Mouse (Mus musculus): Measurements from ENCODE around the gene Tulp2. TPM values are rescaled to one million over a fixed set of nuclear protein-coding genes. Genes with fewer than 3 reads are reported as not detected.
"Not testable (repeated sequence)": the region's sequence is repeated elsewhere in the genome, so short reads cannot be mapped to it uniquely, and the experiment has no call there.

The Tulp2 gene
- polyA plus RNA-seq, 1 experiment from 2014 or later: 2.3 TPM

DNA sequence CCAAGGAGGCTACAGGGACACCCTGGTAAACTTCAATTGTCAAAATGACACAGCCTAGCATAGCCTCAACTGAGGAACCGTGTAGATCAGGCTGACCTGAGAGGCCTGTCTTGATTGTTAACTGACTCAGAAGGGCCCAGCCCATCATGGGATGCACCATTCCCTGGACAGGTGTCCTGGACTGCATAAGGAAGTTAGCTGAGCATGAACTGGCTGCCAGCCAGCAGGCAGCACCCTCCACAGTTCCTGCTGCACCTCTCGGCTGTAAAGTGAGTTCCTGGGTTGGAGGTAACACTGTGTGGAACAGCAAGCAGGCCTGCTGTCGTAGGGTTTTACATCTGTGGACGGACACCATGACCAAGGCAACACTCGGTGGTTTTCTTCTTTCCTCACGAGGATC is 25.9 kb downstream of the Tulp2 start:
- no peaks in the 10 kb centered on the region for H3K27me3 ChIP-seq (replicated peaks; ENCODE audit: control insufficient read depth, insufficient read depth, low read length)
- ATAC-seq (replicated peaks; ENCODE audit: low FRiP score, low TSS enrichment, low read depth): no peak
- H3K4me3 ChIP-seq (ENCODE audit: low read depth, low read length): no peak overlapping the region
- H3K9ac ChIP-seq (ENCODE audit: low read length): no peak overlapping the region
- 88% methylated on average over 6 of the region's 6 CpGs for WGBS
- H3K9me3 ChIP-seq (ENCODE audit: control insufficient read depth, low read length): no peaks in the 10 kb centered on the region
- H3K36me3 ChIP-seq (ENCODE audit: control insufficient read depth, insufficient read depth, low read length): peaks cover 40% of the 10 kb centered on the region
- DNase-seq (ENCODE audit: low spot score): no peak
- no peak overlapping the region for H3K27ac ChIP-seq (ENCODE audit: low read depth)
- H3K4me1 ChIP-seq (replicated peaks; ENCODE audit: control insufficient read depth, insufficient read depth, low read length): peaks cover 15% of the 10 kb centered on the region
- H3K4me2 ChIP-seq (ENCODE audit: low read length): no peak overlapping the region

DNA sequence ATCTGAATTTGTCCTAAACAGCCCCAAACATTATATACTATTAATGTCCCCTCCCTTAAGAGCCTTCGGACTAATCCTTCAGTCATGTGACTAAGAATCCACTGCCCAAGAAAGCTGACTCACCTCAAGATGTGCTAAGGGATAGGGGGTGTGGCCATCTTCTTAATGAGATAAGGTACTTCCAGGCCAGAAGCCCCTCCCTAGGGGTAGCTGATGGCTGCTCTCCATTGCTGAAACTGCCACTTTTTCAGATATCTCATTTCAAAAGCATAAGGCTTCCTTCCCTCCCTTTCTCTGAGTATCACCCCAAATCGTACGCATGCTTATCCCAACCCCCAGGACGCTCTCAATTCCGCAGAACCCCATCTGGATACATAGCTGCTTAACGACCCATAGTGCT is 26.9 kb downstream of the Tulp2 start:
- Histone ChIP-seq H3K36me3 (ENCODE audit: control insufficient read depth, insufficient read depth, low read length) (peaks cover 33% of the 10 kb centered on the region), H3K9me3 (ENCODE audit: control insufficient read depth, low read length) (no peaks in the 10 kb centered on the region), H3K27me3 (replicated peaks; ENCODE audit: control insufficient read depth, insufficient read depth, low read length) (no peaks in the 10 kb centered on the region), H3K9ac (ENCODE audit: low read length) (no peak overlapping the region), H3K4me2 (ENCODE audit: low read length) (peak overlapping the region; percentile 93), H3K27ac (ENCODE audit: low read depth) (no peak overlapping the region), H3K4me1 (replicated peaks; ENCODE audit: control insufficient read depth, insufficient read depth, low read length) (peaks cover 15% of the 10 kb centered on the region), H3K4me3 (ENCODE audit: low read depth, low read length) (peak overlapping the region; percentile 71; the same call in 1 of the 2 replicates)
- ATAC-seq (replicated peaks; ENCODE audit: low FRiP score, low TSS enrichment, low read depth) (no peak), DNase-seq (ENCODE audit: low spot score) (no peak)
- WGBS: 79% methylated on average over 6 of the region's 6 CpGs

DNA sequence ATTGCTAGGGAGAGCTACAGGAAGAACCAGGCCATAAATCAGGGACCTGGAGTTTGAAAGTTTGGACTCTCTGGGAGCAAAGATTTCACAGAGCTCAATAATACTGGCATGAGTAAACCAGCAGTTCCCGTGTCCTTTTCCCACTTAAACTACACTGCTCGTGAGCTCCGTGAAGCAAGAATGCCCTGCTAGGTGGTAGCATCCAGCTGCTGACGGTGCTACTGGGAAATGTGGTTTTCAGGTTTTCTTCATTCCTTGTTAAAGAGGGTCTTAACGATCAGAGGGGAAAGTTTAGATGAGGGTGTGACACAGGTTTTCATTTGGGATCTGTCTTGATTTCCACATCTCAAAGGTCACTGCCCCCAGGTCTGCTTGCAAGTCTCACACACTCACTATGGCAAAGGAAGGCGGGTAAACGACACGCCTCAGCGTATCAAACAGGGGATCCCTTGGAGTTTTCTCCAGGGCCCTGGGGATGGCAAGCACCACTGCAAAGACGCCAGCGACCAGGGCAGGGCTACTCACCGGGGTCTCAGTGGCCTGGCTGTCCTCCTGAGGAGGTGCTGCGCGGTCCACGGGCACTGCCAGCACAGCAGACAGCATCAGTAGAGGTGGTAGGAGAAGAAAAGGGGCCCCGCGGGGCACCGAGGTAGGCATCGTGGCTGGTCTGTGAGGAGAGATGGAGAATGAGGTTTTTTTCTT is 27.7 kb downstream of the Tulp2 start:
- H3K36me3 ChIP-seq (ENCODE audit: control insufficient read depth, insufficient read depth, low read length): peaks cover 33% of the 10 kb centered on the region
- peaks cover 15% of the 10 kb centered on the region for H3K4me1 ChIP-seq (replicated peaks; ENCODE audit: control insufficient read depth, insufficient read depth, low read length)
- H3K9me3 ChIP-seq (ENCODE audit: control insufficient read depth, low read length): no peaks in the 10 kb centered on the region
- peak overlapping the region; percentile 96 for H3K27ac ChIP-seq (ENCODE audit: low read depth)
- 25% methylated on average over 19 of the region's 19 CpGs for WGBS
- peak overlapping the region; percentile 64 for H3K9ac ChIP-seq (ENCODE audit: low read length)
- no peaks in the 10 kb centered on the region for H3K27me3 ChIP-seq (replicated peaks; ENCODE audit: control insufficient read depth, insufficient read depth, low read length)
- H3K4me2 ChIP-seq (ENCODE audit: low read length): peak overlapping the region; percentile 93
- ATAC-seq (replicated peaks; ENCODE audit: low FRiP score, low TSS enrichment, low read depth) (peak; percentile 10; the same call in 1 of the 2 replicates), DNase-seq (ENCODE audit: low spot score) (no peak)
- peak overlapping the region; percentile 71 for H3K4me3 ChIP-seq (ENCODE audit: low read depth, low read length)

DNA sequence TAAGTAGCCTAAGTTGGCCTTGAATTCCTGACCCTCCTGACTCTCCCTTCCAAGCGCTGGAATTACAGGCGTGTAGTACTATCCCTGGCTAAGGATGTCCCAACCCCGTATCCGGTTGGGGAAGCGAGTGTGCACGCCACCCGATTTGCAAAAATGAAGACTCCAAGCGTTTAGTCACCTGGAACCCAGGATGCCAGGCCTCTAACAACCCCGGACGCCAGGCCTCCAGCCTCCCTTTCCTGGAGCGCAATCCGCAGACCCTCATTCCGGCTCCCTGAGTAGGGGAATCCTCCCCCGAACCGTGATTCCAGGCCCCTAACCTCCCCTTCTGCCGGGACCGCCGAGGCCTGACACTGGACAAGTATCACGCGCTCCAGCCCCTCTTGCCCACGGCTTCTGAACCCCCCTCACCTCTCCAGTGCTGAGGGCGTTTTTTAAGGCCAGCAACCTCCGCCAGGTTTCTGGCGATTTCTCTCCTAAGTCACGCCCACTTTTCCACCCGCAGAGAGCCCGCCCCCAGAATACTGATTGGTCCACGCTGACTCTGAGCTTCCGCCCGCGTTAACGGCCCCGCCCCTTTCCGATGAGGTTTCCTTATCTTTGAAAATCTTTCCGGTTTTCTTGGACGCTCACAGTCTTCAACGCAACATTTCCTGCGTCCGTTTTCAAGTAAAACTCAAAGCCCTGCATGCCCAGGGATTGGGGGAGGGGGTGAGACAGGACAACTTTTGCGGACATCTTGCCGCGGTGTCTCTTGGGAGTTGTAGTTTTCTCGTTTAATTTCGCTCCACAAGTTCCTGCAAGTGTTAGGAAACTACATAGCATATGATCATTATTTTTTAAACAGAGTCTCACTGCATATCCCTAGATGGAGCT is 28.5 kb downstream of the Tulp2 start, which contains the start of gene Nucb1:
Nucb1 (minus strand) TSS at position 495 of the 876 bp plus-strand sequence.
- Histone ChIP-seq H3K4me3 (ENCODE audit: low read depth, low read length) (peak within 1 kb of the TSS; percentile 71), H3K27me3 (replicated peaks; ENCODE audit: control insufficient read depth, insufficient read depth, low read length) (no peaks in the 10 kb centered on the region), H3K9ac (ENCODE audit: low read length) (peak within 1 kb of the TSS; percentile 64), H3K27ac (ENCODE audit: low read depth) (peak within 1 kb of the TSS; percentile 96), H3K36me3 (ENCODE audit: control insufficient read depth, insufficient read depth, low read length) (peaks cover 29% of the 10 kb centered on the region), H3K9me3 (ENCODE audit: control insufficient read depth, low read length) (no peaks in the 10 kb centered on the region), H3K4me2 (ENCODE audit: low read length) (peak within 1 kb of the TSS; percentile 93), H3K4me1 (replicated peaks; ENCODE audit: control insufficient read depth, insufficient read depth, low read length) (peaks cover 17% of the 10 kb centered on the region)
- ATAC-seq (replicated peaks; ENCODE audit: low FRiP score, low TSS enrichment, low read depth) (peak; percentile 82), DNase-seq (ENCODE audit: low spot score) (peak; percentile 99)
- under 1% methylated on average over 44 of the region's 44 CpGs for WGBS

DNA sequence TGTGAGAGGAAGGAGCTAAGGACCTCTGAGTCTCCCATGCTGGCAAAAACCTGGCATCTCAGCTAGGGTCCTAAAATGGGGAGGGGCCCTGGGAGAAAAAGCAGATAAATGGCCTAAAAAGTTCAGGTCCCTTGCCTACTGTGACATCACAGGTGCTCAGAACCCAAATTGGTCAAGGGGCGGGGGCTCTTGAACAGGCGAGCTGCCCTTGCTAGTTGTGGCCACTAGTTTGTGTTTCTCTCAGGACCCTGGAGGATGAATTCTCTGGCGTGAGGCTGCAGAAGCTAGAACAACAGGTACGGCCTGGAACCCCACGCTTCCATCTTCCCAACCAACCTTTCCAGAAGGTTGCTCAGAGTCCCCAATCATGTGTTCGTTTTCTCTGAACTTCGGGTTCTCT is 32.7 kb downstream of the Tulp2 start:
- Histone ChIP-seq H3K4me2 (ENCODE audit: low read length) (no peak overlapping the region), H3K4me3 (ENCODE audit: low read depth, low read length) (no peak overlapping the region), H3K27ac (ENCODE audit: low read depth) (peak overlapping the region; percentile 75), H3K9ac (ENCODE audit: low read length) (no peak overlapping the region), H3K27me3 (replicated peaks; ENCODE audit: control insufficient read depth, insufficient read depth, low read length) (no peaks in the 10 kb centered on the region), H3K9me3 (ENCODE audit: control insufficient read depth, low read length) (no peaks in the 10 kb centered on the region), H3K4me1 (replicated peaks; ENCODE audit: control insufficient read depth, insufficient read depth, low read length) (peaks cover 8% of the 10 kb centered on the region), H3K36me3 (ENCODE audit: control insufficient read depth, insufficient read depth, low read length) (no peaks in the 10 kb centered on the region)
- DNase-seq (ENCODE audit: low spot score) (no peak), ATAC-seq (replicated peaks; ENCODE audit: low FRiP score, low TSS enrichment, low read depth) (no peak)
- 87% methylated on average over 7 of the region's 7 CpGs for WGBS

DNA sequence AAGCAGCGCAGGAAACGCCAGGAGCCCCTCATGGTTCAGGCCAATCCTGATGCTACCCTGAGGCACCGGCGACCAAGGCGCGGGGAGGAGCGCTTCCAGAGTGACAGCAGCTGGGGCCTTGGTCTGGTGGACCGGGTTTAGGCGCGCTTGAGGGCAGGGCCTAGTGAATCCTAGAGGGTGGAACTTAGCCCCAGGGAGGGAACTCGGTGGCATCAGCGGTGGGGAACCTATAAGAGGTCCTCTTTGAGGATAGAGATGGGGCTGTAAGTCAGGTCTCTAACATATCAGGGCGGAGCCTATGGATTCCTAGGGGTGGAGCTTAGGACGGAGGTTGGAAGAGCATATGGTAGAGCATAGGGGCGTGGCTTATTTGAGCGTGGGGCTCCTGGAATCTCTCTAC is 33.8 kb downstream of the Tulp2 start:
- peak overlapping the region; percentile 36 for H3K4me2 ChIP-seq (ENCODE audit: low read length)
- no peak for DNase-seq (ENCODE audit: low spot score)
- H3K4me3 ChIP-seq (ENCODE audit: low read depth, low read length): no peak overlapping the region
- H3K9ac ChIP-seq (ENCODE audit: low read length): no peak overlapping the region
- 22% methylated on average over 16 of the region's 16 CpGs for WGBS
- H3K36me3 ChIP-seq (ENCODE audit: control insufficient read depth, insufficient read depth, low read length): no peaks in the 10 kb centered on the region
- no peaks in the 10 kb centered on the region for H3K9me3 ChIP-seq (ENCODE audit: control insufficient read depth, low read length)
- no peaks in the 10 kb centered on the region for H3K27me3 ChIP-seq (replicated peaks; ENCODE audit: control insufficient read depth, insufficient read depth, low read length)
- ATAC-seq (replicated peaks; ENCODE audit: low FRiP score, low TSS enrichment, low read depth): peak; percentile 41
- peak overlapping the region; percentile 75 for H3K27ac ChIP-seq (ENCODE audit: low read depth)
- H3K4me1 ChIP-seq (replicated peaks; ENCODE audit: control insufficient read depth, insufficient read depth, low read length): peaks cover 10% of the 10 kb centered on the region

DNA sequence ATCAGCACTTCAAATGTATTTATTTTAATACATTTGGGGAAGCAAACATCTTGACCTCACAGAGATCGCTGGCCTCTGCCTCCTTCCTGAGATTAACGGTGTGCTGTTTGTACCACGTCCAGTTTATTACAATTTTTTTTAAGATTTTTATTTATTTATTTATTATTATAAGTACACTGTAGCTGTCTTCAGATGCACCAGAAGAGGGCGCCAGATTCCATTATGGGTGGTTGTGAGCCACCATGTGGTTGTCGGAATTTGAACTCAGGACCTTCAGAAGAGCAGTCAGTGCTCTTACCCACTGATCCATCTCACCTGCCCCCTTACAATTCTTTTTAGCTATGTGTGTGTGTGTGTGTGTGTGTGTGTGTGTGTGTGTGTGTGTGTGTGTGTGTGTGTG is 35.2 kb downstream of the Tulp2 start:
- not testable (repeated sequence) for H3K4me2 ChIP-seq (ENCODE audit: low read length); H3K36me3 ChIP-seq (ENCODE audit: control insufficient read depth, insufficient read depth, low read length); DNase-seq (ENCODE audit: low spot score); H3K9ac ChIP-seq (ENCODE audit: low read length); H3K4me3 ChIP-seq (ENCODE audit: low read depth, low read length); H3K4me1 ChIP-seq (replicated peaks; ENCODE audit: control insufficient read depth, insufficient read depth, low read length); H3K27ac ChIP-seq (ENCODE audit: low read depth); H3K27me3 ChIP-seq (replicated peaks; ENCODE audit: control insufficient read depth, insufficient read depth, low read length); ATAC-seq (replicated peaks; ENCODE audit: low FRiP score, low TSS enrichment, low read depth); H3K9me3 ChIP-seq (ENCODE audit: control insufficient read depth, low read length)
- WGBS: 73% methylated on average over 5 of the region's 5 CpGs

DNA sequence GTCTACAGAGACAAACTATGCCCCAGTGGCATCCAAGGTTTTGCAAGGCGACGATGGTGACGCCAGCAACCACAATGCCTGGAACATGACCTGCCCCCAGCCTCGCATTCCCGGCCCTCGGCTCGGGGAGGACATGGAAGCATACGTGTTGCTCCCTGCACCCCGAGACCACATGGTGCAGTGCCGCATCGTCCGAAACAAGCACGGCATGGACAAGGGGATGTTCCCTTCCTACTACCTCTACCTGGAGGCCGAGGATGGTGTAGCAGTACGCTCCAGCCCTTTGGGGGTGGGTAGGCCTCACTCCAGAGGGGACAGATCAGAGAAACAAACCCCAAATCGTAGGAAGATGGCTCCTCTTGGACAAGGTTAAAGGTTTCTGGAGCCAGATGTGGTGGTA is 36.9 kb downstream of the Tulp2 start:
- H3K4me1 ChIP-seq (replicated peaks; ENCODE audit: control insufficient read depth, insufficient read depth, low read length): peaks cover 24% of the 10 kb centered on the region
- no peaks in the 10 kb centered on the region for H3K27me3 ChIP-seq (replicated peaks; ENCODE audit: control insufficient read depth, insufficient read depth, low read length)
- no peak overlapping the region for H3K9ac ChIP-seq (ENCODE audit: low read length)
- ATAC-seq (replicated peaks; ENCODE audit: low FRiP score, low TSS enrichment, low read depth) (no peak), DNase-seq (ENCODE audit: low spot score) (no peak)
- H3K4me3 ChIP-seq (ENCODE audit: low read depth, low read length): no peak overlapping the region
- 93% methylated on average over 16 of the region's 16 CpGs for WGBS
- no peak overlapping the region for H3K4me2 ChIP-seq (ENCODE audit: low read length)
- peaks cover 8% of the 10 kb centered on the region; the same call in 1 of the 2 replicates for H3K36me3 ChIP-seq (ENCODE audit: control insufficient read depth, insufficient read depth, low read length)
- no peaks in the 10 kb centered on the region for H3K9me3 ChIP-seq (ENCODE audit: control insufficient read depth, low read length)
- no peak overlapping the region for H3K27ac ChIP-seq (ENCODE audit: low read depth)
